Comparison of ENCODE assay signal across 30 mouse cellular contexts in genomic region chr17:25982913-25983312, GRCm38 (mm10). TPM values are rescaled to one million over a fixed set of nuclear protein-coding genes. Genes with fewer than 3 reads are reported as not detected.
A peak's percentile ranks its signal among the peaks of the same experiment; 100 is the strongest.
DNase-seq lines count a peak whose midpoint lies in the region; ATAC-seq and TF ChIP-seq lines count a peak whose summit lies in the region.
"Had no signal": no experiment of that assay in that cellular context is flagged by ENCODE, and none has a peak within 500 bp of the region (broad histone marks: within the 10 kb centered on the region; RNA-seq: fewer than 3 reads in every experiment).

No protein-coding gene starts in this region.

- H3K4me2 ChIP-seq in embryonic facial prominence, embryonic 13.5 days = no peak overlapping the region
- H3K4me2 ChIP-seq in stomach, embryonic 16.5 days (ENCODE audit: low read depth, low read length) = no peak overlapping the region
- H3K4me2 ChIP-seq in stomach, postnatal 0 days (replicated peaks; ENCODE audit: low read depth) = no peak overlapping the region
- H3K4me2 ChIP-seq: embryonic facial prominence, embryonic 15.5 days; forebrain, embryonic 12.5 days; heart, embryonic 15.5 days; hindbrain, embryonic 12.5 days; midbrain, embryonic 11.5 days; neural tube, embryonic 13.5 days had no signal

- no peak for TF ChIP-seq CTCF in liver, adult 2 months (IDR thresholded peaks at IDR 0.05; ENCODE audit: low read depth, low read length)
- no peak for TF ChIP-seq CTCF in stomach, postnatal 0 days (IDR thresholded peaks at IDR 0.05; ENCODE audit: low read depth)

- H3K36me3 ChIP-seq in embryonic facial prominence, embryonic 13.5 days = peaks cover 2% of the 10 kb centered on the region
- peaks cover 35% of the 10 kb centered on the region for H3K36me3 ChIP-seq in embryonic facial prominence, embryonic 10.5 days (replicated peaks)
- H3K36me3 ChIP-seq in liver, adult 2 months (ENCODE audit: control insufficient read depth, insufficient read depth, low read length) = no peaks in the 10 kb centered on the region
- no peaks in the 10 kb centered on the region for H3K36me3 ChIP-seq in stomach, embryonic 16.5 days (ENCODE audit: control insufficient read depth, insufficient read depth, low read length)
- no peaks in the 10 kb centered on the region for H3K36me3 ChIP-seq in stomach, postnatal 0 days (ENCODE audit: control insufficient read depth, insufficient read depth, low read length)
- H3K36me3 ChIP-seq: heart, embryonic 15.5 days had no signal

- H3K27ac ChIP-seq in embryonic facial prominence, embryonic 13.5 days = no peak overlapping the region
- no peak overlapping the region for H3K27ac ChIP-seq in embryonic facial prominence, embryonic 10.5 days (replicated peaks)
- H3K27ac ChIP-seq in liver, adult 2 months (replicated peaks; ENCODE audit: insufficient read depth, low read depth, low read length) = no peak overlapping the region
- H3K27ac ChIP-seq in stomach, embryonic 16.5 days (ENCODE audit: low read length) = no peak overlapping the region
- no peak overlapping the region for H3K27ac ChIP-seq in stomach, postnatal 0 days (replicated peaks)
- H3K27ac ChIP-seq: embryonic facial prominence, embryonic 15.5 days; forebrain, embryonic 12.5 days; heart, embryonic 15.5 days; hindbrain, embryonic 12.5 days; neural tube, embryonic 13.5 days had no signal

- ATAC-seq in embryonic facial prominence, embryonic 13.5 days (ENCODE audit: insufficient number of reproducible peaks, insufficient read depth, low FRiP score, low TSS enrichment, low read depth) = no peak
- ATAC-seq in stomach, embryonic 16.5 days (ENCODE audit: insufficient read depth, low FRiP score) = no peak
- ATAC-seq in stomach, postnatal 0 days (ENCODE audit: low FRiP score, low TSS enrichment) = no peak
- ATAC-seq: CD4-positive, CD25-positive, alpha-beta regulatory T cell, adult 4 months; forebrain, postnatal 0 days; lung, postnatal 0 days had no signal

- 92% methylated on average over 3 of the region's 3 CpGs for WGBS in embryonic facial prominence, embryonic 13.5 days
- WGBS in embryonic facial prominence, embryonic 10.5 days = 91% methylated on average over 3 of the region's 3 CpGs
- WGBS in liver, adult 2 months = 90% methylated on average over 3 of the region's 3 CpGs
- 91% methylated on average over 3 of the region's 3 CpGs for WGBS in stomach, embryonic 16.5 days
- 84% methylated on average over 3 of the region's 3 CpGs for WGBS in stomach, postnatal 0 days

- no peak for TF ChIP-seq EP300 in stomach, postnatal 0 days (optimal IDR thresholded peaks at IDR 0.05)

- peaks cover 42% of the 10 kb centered on the region for H3K79me2 ChIP-seq in liver, adult 2 months (ENCODE audit: control insufficient read depth, insufficient read depth, low read length)

- H3K4me1 ChIP-seq in embryonic facial prominence, embryonic 13.5 days = peaks cover 38% of the 10 kb centered on the region
- peaks cover 49% of the 10 kb centered on the region for H3K4me1 ChIP-seq in embryonic facial prominence, embryonic 10.5 days
- H3K4me1 ChIP-seq in liver, adult 2 months (ENCODE audit: control insufficient read depth, insufficient read depth, low read length) = peaks cover 22% of the 10 kb centered on the region
- peaks cover 29% of the 10 kb centered on the region for H3K4me1 ChIP-seq in stomach, embryonic 16.5 days (ENCODE audit: control insufficient read depth, insufficient read depth, low read length)
- H3K4me1 ChIP-seq in stomach, postnatal 0 days (replicated peaks; ENCODE audit: control insufficient read depth, insufficient read depth) = peaks cover 7% of the 10 kb centered on the region; the same call in 1 of the 2 replicates

- no peak overlapping the region for H3K4me3 ChIP-seq in embryonic facial prominence, embryonic 13.5 days
- H3K4me3 ChIP-seq in embryonic facial prominence, embryonic 10.5 days = no peak overlapping the region
- no peak overlapping the region for H3K4me3 ChIP-seq in liver, adult 2 months (ENCODE audit: insufficient read depth, low read depth, low read length)
- H3K4me3 ChIP-seq in stomach, embryonic 16.5 days (replicated peaks; ENCODE audit: low read length) = no peak overlapping the region
- no peak overlapping the region for H3K4me3 ChIP-seq in stomach, postnatal 0 days (ENCODE audit: low read depth, low read length)
- H3K4me3 ChIP-seq: embryonic facial prominence, embryonic 15.5 days; forebrain, embryonic 12.5 days; heart, embryonic 15.5 days; hindbrain, embryonic 12.5 days; neural tube, embryonic 13.5 days had no signal

- no peak for TF ChIP-seq POLR2A in liver, adult 2 months (IDR thresholded peaks at IDR 0.05; ENCODE audit: extremely low read depth, insufficient read depth, low read length)

- no peak for DNase-seq in embryonic facial prominence, embryonic 10.5 days (ENCODE audit: low spot score)
- peak; percentile 15 for DNase-seq in liver, adult 2 months (ENCODE audit: extremely low read depth, low read depth, low spot score)
- no peak for DNase-seq in liver
- DNase-seq in stomach, postnatal 0 days (ENCODE audit: low spot score) = no peak
- no peak for DNase-seq in adrenal gland, postnatal 25 days
- DNase-seq: adrenal gland, postnatal 14 days; cerebellum, adult 2 months; forebrain, postnatal 0 days; kidney, adult 11 months; kidney, postnatal 14 days; layer of hippocampus, adult 9-11 months; right cerebral cortex, postnatal 4 days; thymus, postnatal 4 days had no signal

- no peaks in the 10 kb centered on the region for H3K9me3 ChIP-seq in embryonic facial prominence, embryonic 13.5 days
- H3K9me3 ChIP-seq in embryonic facial prominence, embryonic 10.5 days = no peaks in the 10 kb centered on the region
- H3K9me3 ChIP-seq in stomach, embryonic 16.5 days (replicated peaks; ENCODE audit: control insufficient read depth, low read length) = no peaks in the 10 kb centered on the region
- no peaks in the 10 kb centered on the region for H3K9me3 ChIP-seq in stomach, postnatal 0 days (ENCODE audit: control insufficient read depth, low read length)
- H3K9me3 ChIP-seq: embryonic facial prominence, embryonic 15.5 days; forebrain, embryonic 12.5 days; heart, embryonic 15.5 days; hindbrain, embryonic 12.5 days; neural tube, embryonic 13.5 days had no signal

- no peaks in the 10 kb centered on the region for H3K27me3 ChIP-seq in embryonic facial prominence, embryonic 13.5 days
- no peaks in the 10 kb centered on the region for H3K27me3 ChIP-seq in embryonic facial prominence, embryonic 10.5 days (replicated peaks; ENCODE audit: low read depth, poor library complexity, severe bottlenecking)
- H3K27me3 ChIP-seq in liver, adult 2 months (ENCODE audit: control insufficient read depth, insufficient read depth, low read length) = no peaks in the 10 kb centered on the region
- no peaks in the 10 kb centered on the region for H3K27me3 ChIP-seq in stomach, embryonic 16.5 days (ENCODE audit: control insufficient read depth, insufficient read depth, low read length)
- no peaks in the 10 kb centered on the region for H3K27me3 ChIP-seq in stomach, postnatal 0 days (ENCODE audit: control insufficient read depth, insufficient read depth, low read length)
- H3K27me3 ChIP-seq: embryonic facial prominence, embryonic 15.5 days; forebrain, embryonic 12.5 days; heart, embryonic 15.5 days; hindbrain, embryonic 12.5 days; neural tube, embryonic 13.5 days had no signal

- H3K9ac ChIP-seq in embryonic facial prominence, embryonic 13.5 days = 0 out of 2 replicates have a peak overlapping the region, but pooled peaks have one; percentile 27
- H3K9ac ChIP-seq in liver, adult 2 months (ENCODE audit: low read depth, low read length) = no peak overlapping the region
- peak overlapping the region; percentile 23; the same call in 1 of the 2 replicates for H3K9ac ChIP-seq in stomach, embryonic 16.5 days (ENCODE audit: low read length)
- H3K9ac ChIP-seq in stomach, postnatal 0 days (ENCODE audit: low read length) = no peak overlapping the region; the same call in 1 of the 2 replicates
- H3K9ac ChIP-seq: embryonic facial prominence, embryonic 15.5 days; forebrain, embryonic 12.5 days; forebrain, postnatal 0 days; heart, embryonic 15.5 days; hindbrain, embryonic 12.5 days; neural tube, embryonic 13.5 days had no signal

RNA-seq across cellular contexts. Expression of gene Capn15, which starts 2.7 kb away (rescaled TPM):
- polyA plus RNA-seq in embryonic facial prominence, embryonic 13.5 days (2015; fragmentation: Nextera tagmentation; extraction: Ambion mirVana) = 23.4 and 24.2 TPM in 2 replicates
- polyA plus RNA-seq in embryonic facial prominence, embryonic 10.5 days (2016; fragmentation: Nextera tagmentation; extraction: Ambion mirVana) = 34.3 and 40.1 TPM in 2 replicates
- total RNA-seq in liver, adult 2 months (2014; rRNA removed) = 1.8 and 3.0 TPM in 2 replicates
- polyA plus RNA-seq in liver, adult 2 months (2012; rRNA removed) = 16.8 and 23.3 TPM in 2 replicates
- 21.6 and 23.3 TPM in 2 replicates for polyA plus RNA-seq in stomach, embryonic 16.5 days (2015; fragmentation: Nextera tagmentation; extraction: Ambion mirVana)
- polyA plus RNA-seq in stomach, postnatal 0 days (2015; fragmentation: Nextera tagmentation; extraction: Ambion mirVana) = 12.5 and 13.7 TPM in 2 replicates
- total RNA-seq in adrenal gland, postnatal 25 days (2021) = 22.8 and 24.5 TPM in 2 replicates

RNA-seq across cellular contexts. Expression of gene A930017K11Rik, which starts 30.5 kb away (rescaled TPM):
- polyA plus RNA-seq in embryonic facial prominence, embryonic 13.5 days (2015; fragmentation: Nextera tagmentation; extraction: Ambion mirVana) = 0.18 and 0.26 TPM in 2 replicates
- 0.35 and 0.36 TPM in 2 replicates for polyA plus RNA-seq in embryonic facial prominence, embryonic 10.5 days (2016; fragmentation: Nextera tagmentation; extraction: Ambion mirVana)
- not detected in 2 replicates for total RNA-seq in liver, adult 2 months (2014; rRNA removed)
- not detected in 2 replicates for polyA plus RNA-seq in liver, adult 2 months (2012; rRNA removed)
- 0.11 and 0.31 TPM in 2 replicates for polyA plus RNA-seq in stomach, embryonic 16.5 days (2015; fragmentation: Nextera tagmentation; extraction: Ambion mirVana)
- 0.06 TPM in 1 of 2 replicates, not detected in the other for polyA plus RNA-seq in stomach, postnatal 0 days (2015; fragmentation: Nextera tagmentation; extraction: Ambion mirVana)
- total RNA-seq in adrenal gland, postnatal 25 days (2021) = not detected in 2 replicates
- total RNA-seq: adrenal gland, postnatal 14 days; common myeloid progenitor, adult 5-6 weeks; gastrocnemius, adult 8-10 months; gastrocnemius, postnatal 4 days; left cerebral cortex, postnatal 10 days had no signal
- polyA plus RNA-seq: CD4-positive, CD25-positive, alpha-beta regulatory T cell, adult 4 months; lung, postnatal 0 days; midbrain, embryonic 11.5 days; spleen, adult 2 months; thymus, postnatal 0 days had no signal

RNA-seq across cellular contexts. Expression of gene Nhlrc4, which starts 38.2 kb away (rescaled TPM):
- not detected in 2 replicates for polyA plus RNA-seq in embryonic facial prominence, embryonic 13.5 days (2015; fragmentation: Nextera tagmentation; extraction: Ambion mirVana)
- polyA plus RNA-seq in embryonic facial prominence, embryonic 10.5 days (2016; fragmentation: Nextera tagmentation; extraction: Ambion mirVana) = 0.88 TPM in 1 of 2 replicates, not detected in the other
- 1.2 TPM in 1 of 2 replicates, not detected in the other for total RNA-seq in liver, adult 2 months (2014; rRNA removed)
- 0.04 TPM in 1 of 2 replicates, not detected in the other for polyA plus RNA-seq in liver, adult 2 months (2012; rRNA removed)
- 0.12 and 0.66 TPM in 2 replicates for polyA plus RNA-seq in stomach, embryonic 16.5 days (2015; fragmentation: Nextera tagmentation; extraction: Ambion mirVana)
- not detected in 2 replicates for polyA plus RNA-seq in stomach, postnatal 0 days (2015; fragmentation: Nextera tagmentation; extraction: Ambion mirVana)
- total RNA-seq in adrenal gland, postnatal 25 days (2021) = not detected in 2 replicates
- total RNA-seq: common myeloid progenitor, adult 5-6 weeks; forebrain, postnatal 0 days; gastrocnemius, adult 8-10 months; gastrocnemius, postnatal 4 days; heart, postnatal 25 days; left cerebral cortex, postnatal 10 days had no signal
- polyA plus RNA-seq: CD4-positive, CD25-positive, alpha-beta regulatory T cell, adult 4 months; hindbrain, embryonic 12.5 days; neural tube, embryonic 13.5 days had no signal

RNA-seq across cellular contexts. Expression of gene Pigq, which starts 38.2 kb away (rescaled TPM):
- polyA plus RNA-seq in embryonic facial prominence, embryonic 13.5 days (2015; fragmentation: Nextera tagmentation; extraction: Ambion mirVana) = 50.6 and 53.8 TPM in 2 replicates
- polyA plus RNA-seq in embryonic facial prominence, embryonic 10.5 days (2016; fragmentation: Nextera tagmentation; extraction: Ambion mirVana) = 62.9 and 69.3 TPM in 2 replicates
- total RNA-seq in liver, adult 2 months (2014; rRNA removed) = 11.5 and 16.0 TPM in 2 replicates
- 51.6 and 52.5 TPM in 2 replicates for polyA plus RNA-seq in liver, adult 2 months (2012; rRNA removed)
- polyA plus RNA-seq in stomach, embryonic 16.5 days (2015; fragmentation: Nextera tagmentation; extraction: Ambion mirVana) = 57.2 and 62.0 TPM in 2 replicates
- polyA plus RNA-seq in stomach, postnatal 0 days (2015; fragmentation: Nextera tagmentation; extraction: Ambion mirVana) = 25.4 and 29.9 TPM in 2 replicates
- 110 and 113 TPM in 2 replicates for total RNA-seq in adrenal gland, postnatal 25 days (2021)

Comparison
In these comparisons a context has a peak if more than half of its experiments do, and no peak if none do; other contexts are left out.
1. H3K9ac ChIP-seq: peak in embryonic facial prominence, embryonic 13.5 days (single experiment) and stomach, embryonic 16.5 days (single experiment); none in liver, adult 2 months (single experiment) and stomach, postnatal 0 days (single experiment).